Mouse (Mus musculus): ENCODE data around the gene R3hdm2. TPM values are rescaled to one million over a fixed set of nuclear protein-coding genes. Genes with fewer than 3 reads are reported as not detected.
A peak's percentile ranks its signal among the peaks of the same experiment; 100 is the strongest.

Gene R3hdm2
- total RNA-seq, 2 experiments from 2014 or later = 89.7 to 129 TPM

DNA sequence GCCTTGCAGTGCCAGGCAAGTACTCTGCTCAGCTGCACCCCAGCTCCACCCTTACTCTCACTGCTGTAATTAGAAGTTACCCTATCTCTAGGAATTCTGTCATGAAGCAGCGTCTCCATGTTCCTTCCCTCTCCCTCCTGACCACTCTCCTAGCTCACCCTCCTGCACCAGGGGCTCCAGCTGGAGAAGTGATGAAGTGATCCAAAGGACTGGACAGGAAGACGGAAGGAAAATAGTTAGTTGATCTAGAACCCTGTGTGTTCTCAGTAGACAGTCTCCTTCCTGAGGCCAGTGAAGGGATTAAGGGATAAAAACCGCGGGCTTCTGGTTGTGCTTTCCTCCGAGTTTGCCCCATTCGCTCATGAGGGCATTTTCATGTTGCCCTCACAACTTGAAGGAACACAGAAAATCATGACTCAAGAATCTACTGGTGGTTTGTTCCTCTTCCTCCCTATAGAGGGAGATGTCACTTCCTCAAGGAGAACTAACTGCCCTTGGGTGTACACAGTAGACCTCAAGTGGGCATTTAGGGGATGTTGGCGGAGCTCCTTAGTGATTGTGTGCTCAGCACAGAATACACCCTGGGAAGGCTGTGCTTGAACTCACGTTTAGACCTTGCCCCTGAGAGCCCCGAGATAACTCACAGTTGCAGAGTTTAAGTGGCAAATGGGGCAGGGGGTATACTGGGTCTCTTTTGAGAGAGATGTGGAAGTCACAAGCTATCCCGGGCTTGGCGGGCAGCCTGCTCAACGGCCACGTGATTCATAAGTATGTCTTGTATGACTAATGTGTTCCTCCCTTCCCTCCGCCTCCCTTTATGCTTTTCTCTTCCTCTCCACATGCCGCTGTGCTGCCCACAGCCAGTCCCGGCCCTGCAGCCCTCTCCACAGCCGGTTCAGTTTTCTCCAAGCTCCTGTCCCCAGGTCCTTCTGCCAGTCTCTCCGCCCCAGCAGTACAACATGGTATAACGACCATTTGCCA is 101.0 kb downstream of the R3hdm2 start:
- intact Hi-C loops (cut with DNase I) = loop anchor here (2.0 kb wide), 1 partner anchor 56 kb away; no protein-coding TSS in a partner anchor
- DNase-seq = peak in 1 of 2 experiments; percentile 43

GRCm38 (mm10) chr10:127485235-127485634 is 105.1 kb downstream of the R3hdm2 start:
- intact Hi-C loops (cut with DNase I) = no loop called here
- DNase-seq = no peak

GRCm38 (mm10) chr10:127488856-127489255 is 108.7 kb downstream of the R3hdm2 start:
- intact Hi-C loops (cut with DNase I) = no loop called here
- DNase-seq = no peak

DNA sequence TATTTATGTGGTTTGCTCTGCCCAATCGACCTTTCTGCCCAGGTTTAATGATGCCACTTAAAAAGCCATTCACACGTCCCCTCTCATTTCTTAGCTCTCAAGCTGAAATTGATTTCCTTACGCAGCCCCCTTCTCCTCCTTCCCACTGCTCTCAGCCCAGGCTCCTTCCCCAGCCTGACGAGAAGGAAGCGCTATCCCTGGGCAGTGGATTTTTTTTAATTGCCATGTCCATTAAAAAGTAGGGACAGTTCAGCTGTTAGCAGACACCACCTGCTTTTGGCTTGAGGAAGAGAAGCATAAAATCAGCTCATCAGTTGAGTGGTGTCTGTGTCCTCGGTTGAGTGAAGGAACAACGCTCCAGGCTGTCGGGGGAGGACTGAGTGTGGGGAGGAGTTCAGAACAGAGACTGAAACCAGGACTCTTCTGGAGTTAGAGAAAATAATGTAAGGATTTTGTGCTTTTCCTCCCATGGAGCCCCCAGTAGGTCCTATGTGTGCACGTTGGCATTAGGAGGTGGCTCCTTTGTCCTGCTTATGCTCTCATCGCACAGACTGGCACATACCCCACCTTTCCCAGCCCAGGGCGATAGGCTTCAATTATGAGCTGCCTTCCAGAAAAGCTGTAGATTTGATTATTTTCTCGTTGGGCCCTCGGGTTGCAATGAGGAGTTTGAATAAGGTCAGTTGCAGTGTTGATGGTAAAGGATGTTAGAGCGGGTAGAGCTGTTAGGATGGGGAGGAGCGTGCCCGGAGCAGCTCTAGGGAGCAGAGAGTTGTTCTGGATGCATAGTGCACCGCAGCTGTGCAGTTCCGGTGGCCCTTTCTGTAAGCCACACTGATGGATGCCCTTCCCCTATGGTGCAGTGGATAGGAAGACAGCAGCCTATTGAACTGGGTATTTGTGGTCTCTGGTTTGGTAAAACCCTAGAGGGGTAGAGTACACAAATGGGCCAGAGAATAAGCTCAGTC is 110.3 kb downstream of the R3hdm2 start:
- DNase-seq = no peak
- intact Hi-C loops (cut with DNase I) = no loop called here

- intact Hi-C loops (cut with DNase I) = no loop called here
- DNase-seq = no peak
These were observed 111.0 kb downstream of the R3hdm2 start for GRCm38 (mm10) chr10:127491128-127491512.

DNA sequence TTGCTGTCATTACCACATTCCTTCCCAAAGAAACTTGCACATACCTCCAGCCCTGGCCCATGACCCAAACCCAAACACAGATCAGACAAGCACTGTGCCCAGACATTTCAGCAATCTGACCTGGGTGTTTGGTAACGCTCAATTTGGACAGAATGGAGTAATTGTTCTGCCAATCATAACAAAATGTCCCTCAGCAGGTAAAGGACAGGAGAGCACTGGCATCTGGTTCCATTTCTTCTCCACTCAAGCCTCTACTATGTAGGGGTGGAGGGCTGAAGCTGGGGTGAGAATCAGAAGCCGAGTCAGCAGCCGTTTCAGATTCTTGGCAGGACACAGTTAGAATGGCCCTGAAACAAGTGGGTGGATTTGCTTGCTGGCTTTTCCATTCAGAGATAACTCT is 112.0 kb downstream of the R3hdm2 start:
- no peak for DNase-seq
- intact Hi-C loops (cut with DNase I) = no loop called here

- DNase-seq = no peak
- intact Hi-C loops (cut with DNase I) = no loop called here
These were observed 116.0 kb downstream of the R3hdm2 start for GRCm38 (mm10) chr10:127496156-127496555.

- DNase-seq = no peak
- intact Hi-C loops (cut with DNase I) = no loop called here
These were observed 119.4 kb downstream of the R3hdm2 start for GRCm38 (mm10) chr10:127499516-127499915.

GRCm38 (mm10) chr10:127500042-127500441 is 119.9 kb downstream of the R3hdm2 start:
- intact Hi-C loops (cut with DNase I) = no loop called here
- no peak for DNase-seq

DNA sequence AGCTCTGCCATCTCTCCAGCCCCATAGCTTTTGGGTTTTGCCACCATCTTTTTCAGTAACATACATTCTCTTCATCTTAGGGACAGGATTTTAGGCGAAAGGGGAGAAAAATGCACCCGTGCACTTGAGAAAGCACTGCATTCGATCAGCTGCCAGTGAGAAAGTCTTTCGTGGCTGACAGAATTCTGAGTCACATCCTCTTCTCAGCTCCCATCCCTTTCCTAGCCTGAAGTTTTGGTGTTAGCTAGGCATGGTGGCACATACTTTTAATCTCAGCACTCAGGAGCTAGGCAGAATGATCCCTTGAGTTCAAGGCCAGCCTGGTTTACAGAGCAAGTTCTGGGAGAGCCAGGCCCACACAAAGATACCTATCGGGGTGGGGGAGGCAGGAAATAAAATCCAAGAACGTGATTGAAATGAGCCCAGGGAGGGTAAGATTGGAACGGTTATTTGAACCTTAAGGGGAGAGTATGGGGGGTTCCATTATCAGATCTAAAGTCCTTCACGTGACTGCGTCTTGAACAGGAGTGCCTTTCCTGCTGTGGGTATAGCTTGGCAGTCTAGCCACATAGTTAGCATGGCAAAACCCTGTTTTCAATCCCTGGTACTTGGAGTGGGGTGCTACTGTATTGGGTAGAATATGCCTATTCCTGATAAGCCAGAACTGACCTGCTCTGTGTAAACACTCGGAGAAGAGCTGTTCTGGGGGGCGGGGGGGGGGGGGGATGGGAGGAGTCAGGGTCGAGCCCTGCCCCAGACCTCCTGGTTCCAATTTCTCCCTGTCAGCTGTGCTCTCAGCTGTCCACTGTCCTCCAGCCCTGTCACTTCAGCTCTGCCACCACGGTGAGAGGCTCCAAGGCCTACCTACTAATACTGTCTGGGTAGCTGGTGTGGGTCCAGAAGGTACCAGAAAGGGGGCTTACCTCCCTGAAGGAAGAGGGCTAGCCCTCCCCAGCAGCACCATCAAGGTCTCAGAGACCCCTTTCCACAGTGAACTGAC is 121.1 kb downstream of the R3hdm2 start, which contains the start of gene Stac3:
TSS of gene Stac3 (plus strand) at position 793 of the 1,000 bp plus-strand sequence.
- intact Hi-C loops (cut with DNase I) = no loop called here
- DNase-seq = no peak

DNA sequence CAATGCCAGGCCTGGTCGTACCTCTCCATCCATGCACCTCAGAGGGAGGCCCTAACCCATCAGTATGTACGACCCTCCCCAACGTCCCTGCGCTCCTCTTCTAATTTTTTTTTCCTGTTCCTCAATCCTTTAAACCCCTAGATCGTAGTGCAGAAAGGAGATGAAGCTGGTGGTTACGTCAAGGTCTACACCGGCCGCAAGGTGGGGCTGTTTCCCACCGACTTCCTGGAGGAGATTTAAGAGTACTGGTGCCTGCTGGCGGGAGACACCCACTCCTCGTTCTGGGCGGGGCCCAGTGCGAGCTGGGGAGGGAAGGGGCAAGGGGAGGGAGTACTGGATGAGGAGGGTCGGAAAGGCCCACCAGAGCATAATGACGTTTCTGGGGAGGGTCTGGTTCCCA is 128.1 kb downstream of the R3hdm2 start:
- intact Hi-C loops (cut with DNase I) = no loop called here

GRCm38 (mm10) chr10:127509051-127509836 is 129.1 kb downstream of the R3hdm2 start:
- intact Hi-C loops (cut with DNase I) = no loop called here
- DNase-seq = peak; percentile 77 to 80

More for the DNA sequence above, 128.1 kb downstream of the R3hdm2 start:
- peak; percentile 51 to 66 for DNase-seq

DNA sequence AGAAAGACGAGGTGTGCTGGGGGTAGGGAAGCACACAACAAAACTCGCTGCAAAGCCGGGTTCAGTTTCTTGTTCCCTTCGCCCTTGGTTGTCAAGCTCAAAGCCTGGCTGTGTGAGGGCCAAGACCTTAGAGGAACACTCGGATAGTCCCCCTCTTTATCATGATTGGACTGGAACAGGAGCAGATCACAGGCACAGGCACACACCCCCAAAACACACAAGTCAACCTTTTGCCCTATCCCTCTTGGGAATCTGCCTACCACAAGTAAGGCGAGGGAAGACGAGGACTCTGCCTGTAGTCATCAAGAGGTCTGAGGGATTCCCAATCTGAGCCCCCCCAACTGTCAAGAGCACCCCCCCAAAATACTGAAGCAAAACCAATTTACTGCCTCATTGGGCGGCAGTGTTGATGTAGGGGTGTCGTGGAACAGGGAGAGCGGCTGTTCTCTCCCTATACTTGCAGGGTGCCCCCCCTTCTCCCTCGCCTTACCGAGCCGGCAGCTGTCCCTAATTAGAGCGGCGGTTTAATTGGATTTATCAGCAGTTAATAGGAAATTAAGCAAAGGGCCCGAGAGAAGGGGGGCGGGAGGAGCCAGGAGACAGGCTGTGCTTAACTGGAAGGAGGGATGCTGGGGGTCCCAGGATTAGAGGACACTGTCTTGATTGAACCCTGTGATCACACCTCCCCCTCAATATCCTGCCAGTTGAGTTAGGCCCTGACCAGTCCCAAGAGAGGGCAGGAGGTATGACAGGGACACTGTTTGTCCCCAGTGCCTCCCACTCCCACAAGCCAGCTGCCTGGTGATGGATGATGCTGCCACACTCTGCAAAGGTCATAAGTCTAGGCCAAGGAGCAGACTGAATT is 129.9 kb downstream of the R3hdm2 start:
- intact Hi-C loops (cut with DNase I) = no loop called here

GRCm38 (mm10) chr10:127510895-127511617 is 130.9 kb downstream of the R3hdm2 start:
- no peak for DNase-seq
- intact Hi-C loops (cut with DNase I) = no loop called here

More for the DNA sequence above, 129.9 kb downstream of the R3hdm2 start:
- no peak for DNase-seq

- peak in 1 of 2 experiments; percentile 48 for DNase-seq
- intact Hi-C loops (cut with DNase I) = loop anchor here (2.0 kb wide), 1 partner anchor 33 kb away; no protein-coding TSS in a partner anchor
These were observed 131.6 kb downstream of the R3hdm2 start for GRCm38 (mm10) chr10:127511634-127512306.

DNA sequence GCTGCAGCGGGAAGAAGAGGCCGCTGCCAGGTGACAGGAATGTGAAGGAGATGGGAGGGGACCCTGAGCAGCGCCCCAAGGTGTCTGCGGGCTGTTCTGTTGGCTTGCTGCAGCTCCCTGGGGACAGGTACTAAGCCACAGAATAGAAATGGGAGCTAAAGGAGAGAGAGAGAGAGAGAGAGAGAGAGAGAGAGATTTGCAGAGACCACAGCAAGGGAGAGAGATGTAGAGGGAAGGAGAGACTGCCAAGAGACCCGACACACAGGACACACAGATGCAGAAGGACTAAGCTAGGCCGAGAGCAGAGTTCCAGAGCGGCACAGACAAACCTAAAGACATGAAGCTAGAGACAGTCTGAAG is 132.2 kb downstream of the R3hdm2 start:
- intact Hi-C loops (cut with DNase I) = loop anchor here (2.0 kb wide), 1 partner anchor 33 kb away; no protein-coding TSS in a partner anchor
- no peak for DNase-seq
